Mouse (Mus musculus): ENCODE data around the gene Apol9b. TPM values are rescaled to one million over a fixed set of nuclear protein-coding genes. Genes with fewer than 3 reads are reported as not detected.

The Apol9b gene
- polyA plus RNA-seq, 1 experiment from 2014 or later: 0.17 TPM

DNA sequence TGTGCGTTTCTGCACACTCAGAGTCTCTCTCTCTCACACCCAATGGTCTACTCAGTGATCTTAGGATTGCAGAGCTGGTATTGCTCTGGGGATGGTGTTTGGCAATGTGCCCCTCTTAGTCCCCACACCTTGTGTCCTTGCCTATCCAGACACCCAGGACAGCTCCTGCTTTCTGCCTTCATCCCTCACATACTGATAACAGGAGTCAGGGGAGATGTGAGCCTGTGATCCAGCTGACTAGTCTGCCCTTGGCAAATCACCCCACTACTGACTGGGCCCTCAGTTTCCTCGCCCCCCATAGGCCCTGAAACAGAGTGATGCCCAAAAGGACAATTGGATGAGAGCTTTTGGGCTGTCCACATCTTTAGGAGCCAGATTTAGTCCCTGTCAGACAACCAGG, 27.2 kb downstream of the Apol9b start:
- H3K4me2 ChIP-seq (ENCODE audit: low read depth, low read length): no peak overlapping the region
- H3K27me3 ChIP-seq (ENCODE audit: control insufficient read depth, insufficient read depth, low read length): no peaks in the 10 kb centered on the region
- 66% methylated on average over 2 of the region's 2 CpGs for WGBS
- ATAC-seq (replicated peaks; ENCODE audit: extremely low read depth, insufficient read depth, low FRiP score): no peak
- no peaks in the 10 kb centered on the region for H3K9me3 ChIP-seq (replicated peaks; ENCODE audit: control insufficient read depth, low read length)
- no peak overlapping the region for H3K27ac ChIP-seq (ENCODE audit: low read length)
- H3K4me1 ChIP-seq (ENCODE audit: control insufficient read depth, insufficient read depth, low read length): no peaks in the 10 kb centered on the region; the same call in 1 of the 2 replicates
- peaks cover 12% of the 10 kb centered on the region for H3K36me3 ChIP-seq (ENCODE audit: control insufficient read depth, insufficient read depth)
- H3K9ac ChIP-seq (ENCODE audit: low read length): no peak overlapping the region
- no peak overlapping the region for H3K4me3 ChIP-seq (ENCODE audit: low read length)

DNA sequence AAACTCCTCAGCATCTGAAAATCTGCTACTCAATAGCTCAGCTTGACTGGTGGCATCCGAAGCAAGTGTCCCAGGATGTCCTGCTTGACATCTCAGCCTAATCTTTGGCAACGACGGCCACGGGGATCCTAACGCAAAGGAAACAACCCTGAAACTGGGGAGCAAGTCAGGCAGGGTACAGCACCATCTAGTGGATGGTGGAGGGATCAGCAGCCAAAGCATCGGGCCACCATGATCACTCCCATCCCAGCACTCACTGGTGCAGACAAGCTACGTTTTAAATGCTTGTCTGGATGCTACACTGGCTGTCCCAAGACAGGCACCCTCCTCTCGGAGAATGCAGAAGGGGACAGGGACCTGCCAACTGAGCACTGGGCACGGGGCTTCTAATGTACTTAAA, 28.0 kb downstream of the Apol9b start, which contains the start of gene Apol8:
Apol8 (minus strand) TSS at position 156 of the 400 bp plus-strand sequence.
- no peak within 1 kb of the TSS for H3K9ac ChIP-seq (ENCODE audit: low read length)
- no peak for ATAC-seq (replicated peaks; ENCODE audit: extremely low read depth, insufficient read depth, low FRiP score)
- no peaks in the 10 kb centered on the region for H3K27me3 ChIP-seq (ENCODE audit: control insufficient read depth, insufficient read depth, low read length)
- no peak within 1 kb of the TSS for H3K27ac ChIP-seq (ENCODE audit: low read length)
- WGBS: 5% methylated on average over 9 of the region's 9 CpGs
- no peak within 1 kb of the TSS for H3K4me2 ChIP-seq (ENCODE audit: low read depth, low read length)
- H3K4me1 ChIP-seq (ENCODE audit: control insufficient read depth, insufficient read depth, low read length): no peaks in the 10 kb centered on the region; the same call in 1 of the 2 replicates
- H3K36me3 ChIP-seq (ENCODE audit: control insufficient read depth, insufficient read depth): peaks cover 20% of the 10 kb centered on the region
- H3K9me3 ChIP-seq (replicated peaks; ENCODE audit: control insufficient read depth, low read length): no peaks in the 10 kb centered on the region
- no peak within 1 kb of the TSS for H3K4me3 ChIP-seq (ENCODE audit: low read length)

DNA sequence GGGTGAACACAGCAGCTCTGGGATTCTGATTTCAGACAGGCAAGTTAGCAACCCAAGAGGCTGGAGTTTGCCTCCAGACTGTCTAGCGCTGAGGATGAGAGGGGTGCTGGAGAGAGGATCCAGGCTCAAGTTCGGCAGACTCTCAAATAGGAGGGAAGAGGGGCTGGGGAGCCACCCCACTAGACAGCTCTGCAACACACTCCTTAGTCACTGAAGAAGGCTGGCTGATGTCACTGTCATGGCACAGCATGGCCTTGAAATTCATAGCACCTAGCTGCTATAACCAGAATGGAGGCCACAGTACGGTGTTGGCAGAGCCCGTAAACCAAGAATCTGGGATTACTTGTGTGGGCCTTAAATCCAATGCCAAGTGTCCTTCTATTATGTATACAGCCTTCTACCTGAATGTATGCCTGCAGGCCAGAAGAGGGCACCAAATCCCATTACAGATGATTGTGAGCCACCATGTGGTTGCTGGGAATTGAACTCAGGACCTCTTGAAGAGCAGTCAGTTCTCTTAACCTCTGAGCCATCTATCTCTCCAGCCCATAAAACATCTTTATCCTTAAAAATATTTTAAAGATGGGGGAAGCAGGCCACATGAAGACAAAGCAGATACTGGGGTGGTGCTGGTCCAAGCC, 28.9 kb downstream of the Apol9b start:
- Histone ChIP-seq H3K9ac (ENCODE audit: low read length) (no peak overlapping the region), H3K36me3 (ENCODE audit: control insufficient read depth, insufficient read depth) (peaks cover 25% of the 10 kb centered on the region), H3K4me3 (ENCODE audit: low read length) (no peak overlapping the region), H3K4me1 (ENCODE audit: control insufficient read depth, insufficient read depth, low read length) (no peaks in the 10 kb centered on the region; the same call in 1 of the 2 replicates), H3K27ac (ENCODE audit: low read length) (no peak overlapping the region), H3K9me3 (replicated peaks; ENCODE audit: control insufficient read depth, low read length) (no peaks in the 10 kb centered on the region), H3K27me3 (ENCODE audit: control insufficient read depth, insufficient read depth, low read length) (no peaks in the 10 kb centered on the region), H3K4me2 (ENCODE audit: low read depth, low read length) (no peak overlapping the region)
- ATAC-seq (replicated peaks; ENCODE audit: extremely low read depth, insufficient read depth, low FRiP score): no peak
- 69% methylated on average over 4 of the region's 4 CpGs for WGBS

DNA sequence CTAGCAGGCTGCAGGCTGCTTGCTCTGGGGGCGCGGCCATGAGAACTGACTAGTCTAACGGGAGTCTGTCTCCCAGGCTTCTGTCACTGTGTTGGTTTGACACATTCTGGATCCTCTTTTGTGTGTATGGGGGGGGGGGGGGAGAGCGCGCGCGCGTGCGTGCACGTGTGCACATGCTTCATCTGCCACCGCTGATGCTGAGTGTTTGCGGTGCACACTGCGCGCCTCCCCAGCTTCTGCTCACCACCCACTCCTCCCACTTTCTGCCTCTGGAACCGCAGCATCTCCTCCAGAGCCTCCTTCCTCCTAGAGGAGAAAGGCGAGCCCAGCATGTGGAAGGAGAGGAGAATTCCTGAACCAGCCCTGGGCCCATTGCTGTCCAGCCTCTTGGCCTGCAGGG, 31.2 kb downstream of the Apol9b start:
- Histone ChIP-seq H3K4me2 (ENCODE audit: low read depth, low read length) (no peak overlapping the region), H3K4me3 (ENCODE audit: low read length) (no peak overlapping the region), H3K27me3 (ENCODE audit: control insufficient read depth, insufficient read depth, low read length) (no peaks in the 10 kb centered on the region), H3K36me3 (ENCODE audit: control insufficient read depth, insufficient read depth) (peaks cover 47% of the 10 kb centered on the region), H3K9me3 (replicated peaks; ENCODE audit: control insufficient read depth, low read length) (no peaks in the 10 kb centered on the region), H3K4me1 (ENCODE audit: control insufficient read depth, insufficient read depth, low read length) (no peaks in the 10 kb centered on the region), H3K9ac (ENCODE audit: low read length) (no peak overlapping the region), H3K27ac (ENCODE audit: low read length) (no peak overlapping the region)
- WGBS: 94% methylated on average over 16 of the region's 16 CpGs
- no peak for ATAC-seq (replicated peaks; ENCODE audit: extremely low read depth, insufficient read depth, low FRiP score)

DNA sequence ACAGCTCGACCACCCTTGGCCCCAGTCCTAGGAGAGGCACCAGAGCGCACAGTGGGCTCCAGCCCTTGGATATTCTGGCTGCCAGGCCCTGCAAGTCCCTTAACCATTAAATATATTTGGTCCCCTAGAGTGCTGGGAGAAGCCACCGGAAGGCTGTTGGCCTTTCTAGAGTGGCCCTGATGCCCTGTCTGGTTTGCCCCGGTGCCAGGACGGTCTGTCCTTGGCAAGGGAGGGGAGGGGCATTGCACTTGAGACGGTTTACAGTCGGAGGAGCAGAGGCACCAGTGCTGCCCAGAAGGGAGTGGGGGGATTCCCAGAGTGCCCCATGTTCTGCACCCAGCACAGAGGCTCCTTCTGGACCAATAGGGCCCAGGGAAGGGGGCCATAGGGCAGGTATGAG, 32.2 kb downstream of the Apol9b start:
- no peak overlapping the region for H3K9ac ChIP-seq (ENCODE audit: low read length)
- H3K4me3 ChIP-seq (ENCODE audit: low read length): no peak overlapping the region
- H3K27me3 ChIP-seq (ENCODE audit: control insufficient read depth, insufficient read depth, low read length): no peaks in the 10 kb centered on the region
- H3K9me3 ChIP-seq (replicated peaks; ENCODE audit: control insufficient read depth, low read length): no peaks in the 10 kb centered on the region
- WGBS: 94% methylated on average over 7 of the region's 7 CpGs
- no peak overlapping the region for H3K27ac ChIP-seq (ENCODE audit: low read length)
- peaks cover 57% of the 10 kb centered on the region for H3K36me3 ChIP-seq (ENCODE audit: control insufficient read depth, insufficient read depth)
- no peak for ATAC-seq (replicated peaks; ENCODE audit: extremely low read depth, insufficient read depth, low FRiP score)
- no peak overlapping the region for H3K4me2 ChIP-seq (ENCODE audit: low read depth, low read length)
- no peaks in the 10 kb centered on the region for H3K4me1 ChIP-seq (ENCODE audit: control insufficient read depth, insufficient read depth, low read length)

DNA sequence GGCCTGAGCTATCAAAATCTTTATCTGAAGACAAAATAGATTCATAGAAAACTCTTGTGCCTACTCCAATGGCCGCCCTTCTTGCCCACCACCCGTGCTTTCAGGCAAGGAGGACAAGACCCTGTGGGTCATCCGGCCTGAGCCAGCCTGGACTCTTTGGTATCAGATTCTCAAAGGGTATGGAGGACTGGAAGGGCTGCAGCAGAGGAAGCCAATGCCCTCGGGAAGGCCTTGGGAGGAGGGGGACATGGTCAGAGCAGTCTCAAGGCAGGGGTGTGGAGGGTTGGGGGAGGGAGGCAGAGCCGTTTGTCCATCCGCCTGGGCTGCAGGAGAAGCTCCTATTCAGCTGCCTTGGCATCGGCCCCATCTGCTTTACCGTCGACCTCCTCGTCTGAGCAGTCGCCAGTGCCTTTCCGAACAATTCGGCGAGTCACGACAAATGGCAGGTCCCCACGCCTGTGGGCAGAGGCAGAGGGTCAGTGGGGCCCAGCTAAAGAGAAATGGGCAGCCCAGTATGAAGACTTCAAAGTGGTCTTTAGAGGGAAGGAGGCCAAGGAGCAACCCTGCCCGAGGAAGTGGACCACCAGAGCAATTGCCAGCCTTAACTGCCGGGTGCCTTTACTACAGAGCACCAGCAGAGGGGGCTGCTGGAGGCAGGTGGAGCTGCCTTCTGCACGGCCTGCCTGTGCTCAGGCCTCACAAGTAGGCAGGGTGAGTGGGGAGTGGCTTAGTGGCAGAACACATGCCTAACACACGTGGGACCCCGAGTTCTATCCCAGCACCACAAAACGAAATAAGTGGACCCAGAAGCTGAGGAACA, 32.9 kb downstream of the Apol9b start:
- Histone ChIP-seq H3K9ac (ENCODE audit: low read length) (no peak overlapping the region), H3K4me1 (ENCODE audit: control insufficient read depth, insufficient read depth, low read length) (no peaks in the 10 kb centered on the region), H3K27me3 (ENCODE audit: control insufficient read depth, insufficient read depth, low read length) (no peaks in the 10 kb centered on the region), H3K9me3 (replicated peaks; ENCODE audit: control insufficient read depth, low read length) (no peaks in the 10 kb centered on the region), H3K4me2 (ENCODE audit: low read depth, low read length) (no peak overlapping the region), H3K4me3 (ENCODE audit: low read length) (no peak overlapping the region), H3K27ac (ENCODE audit: low read length) (no peak overlapping the region), H3K36me3 (ENCODE audit: control insufficient read depth, insufficient read depth) (peaks cover 64% of the 10 kb centered on the region)
- 75% methylated on average over 22 of the region's 22 CpGs for WGBS
- ATAC-seq (replicated peaks; ENCODE audit: extremely low read depth, insufficient read depth, low FRiP score): no peak

DNA sequence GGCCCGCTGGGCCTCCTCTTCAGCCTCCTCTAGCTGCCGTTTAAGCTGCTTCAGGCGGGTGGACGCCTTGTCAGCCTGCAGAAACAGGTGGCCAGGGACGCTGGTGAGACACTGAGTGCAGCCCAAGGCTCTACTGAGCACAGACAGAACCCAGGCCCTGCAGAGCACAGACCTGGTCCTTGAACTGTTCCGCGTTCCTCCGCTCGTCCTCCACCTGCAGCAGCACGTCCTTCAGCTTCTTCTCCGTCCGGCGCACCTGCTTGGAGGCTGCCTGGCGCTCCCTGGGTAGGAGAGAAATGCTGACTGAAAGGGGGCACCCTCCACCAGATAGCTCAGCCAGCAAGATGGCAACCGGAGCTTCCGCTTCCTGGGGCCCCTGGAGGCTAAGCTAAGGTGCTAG, 34.2 kb downstream of the Apol9b start:
- H3K9me3 ChIP-seq (replicated peaks; ENCODE audit: control insufficient read depth, low read length): no peaks in the 10 kb centered on the region
- no peak overlapping the region for H3K9ac ChIP-seq (ENCODE audit: low read length)
- no peak overlapping the region for H3K4me3 ChIP-seq (ENCODE audit: low read length)
- peaks cover 77% of the 10 kb centered on the region for H3K36me3 ChIP-seq (ENCODE audit: control insufficient read depth, insufficient read depth)
- 91% methylated on average over 16 of the region's 16 CpGs for WGBS
- no peak for ATAC-seq (replicated peaks; ENCODE audit: extremely low read depth, insufficient read depth, low FRiP score)
- H3K4me1 ChIP-seq (ENCODE audit: control insufficient read depth, insufficient read depth, low read length): no peaks in the 10 kb centered on the region
- no peaks in the 10 kb centered on the region for H3K27me3 ChIP-seq (ENCODE audit: control insufficient read depth, insufficient read depth, low read length)
- no peak overlapping the region for H3K4me2 ChIP-seq (ENCODE audit: low read depth, low read length)
- no peak overlapping the region for H3K27ac ChIP-seq (ENCODE audit: low read length)

DNA sequence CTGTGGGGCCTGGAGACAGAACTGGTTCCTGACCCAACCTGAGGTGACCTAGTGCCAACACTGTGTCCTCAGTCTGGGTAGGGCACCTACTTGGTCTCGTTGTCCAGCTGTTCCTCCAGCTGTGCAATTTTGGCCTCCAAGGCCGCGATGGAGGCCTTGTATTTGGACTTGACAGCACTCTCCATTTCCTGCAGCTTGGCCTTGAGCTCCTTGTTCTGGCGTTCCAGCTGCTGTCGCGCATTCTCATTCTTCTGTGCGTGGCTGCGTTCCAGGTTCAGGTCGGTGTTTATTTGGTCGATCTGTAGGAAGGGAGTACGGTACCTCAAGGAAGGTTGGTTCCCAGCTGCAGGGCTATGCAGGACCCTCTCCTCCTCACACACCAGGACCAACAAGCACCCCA, 34.9 kb downstream of the Apol9b start:
- Histone ChIP-seq H3K27ac (ENCODE audit: low read length) (no peak overlapping the region), H3K27me3 (ENCODE audit: control insufficient read depth, insufficient read depth, low read length) (no peaks in the 10 kb centered on the region), H3K9ac (ENCODE audit: low read length) (no peak overlapping the region), H3K4me3 (ENCODE audit: low read length) (no peak overlapping the region), H3K9me3 (replicated peaks; ENCODE audit: control insufficient read depth, low read length) (no peaks in the 10 kb centered on the region), H3K4me2 (ENCODE audit: low read depth, low read length) (no peak overlapping the region), H3K36me3 (ENCODE audit: control insufficient read depth, insufficient read depth) (peaks cover 83% of the 10 kb centered on the region), H3K4me1 (ENCODE audit: control insufficient read depth, insufficient read depth, low read length) (no peaks in the 10 kb centered on the region)
- no peak for ATAC-seq (replicated peaks; ENCODE audit: extremely low read depth, insufficient read depth, low FRiP score)
- WGBS: 81% methylated on average over 11 of the region's 11 CpGs

DNA sequence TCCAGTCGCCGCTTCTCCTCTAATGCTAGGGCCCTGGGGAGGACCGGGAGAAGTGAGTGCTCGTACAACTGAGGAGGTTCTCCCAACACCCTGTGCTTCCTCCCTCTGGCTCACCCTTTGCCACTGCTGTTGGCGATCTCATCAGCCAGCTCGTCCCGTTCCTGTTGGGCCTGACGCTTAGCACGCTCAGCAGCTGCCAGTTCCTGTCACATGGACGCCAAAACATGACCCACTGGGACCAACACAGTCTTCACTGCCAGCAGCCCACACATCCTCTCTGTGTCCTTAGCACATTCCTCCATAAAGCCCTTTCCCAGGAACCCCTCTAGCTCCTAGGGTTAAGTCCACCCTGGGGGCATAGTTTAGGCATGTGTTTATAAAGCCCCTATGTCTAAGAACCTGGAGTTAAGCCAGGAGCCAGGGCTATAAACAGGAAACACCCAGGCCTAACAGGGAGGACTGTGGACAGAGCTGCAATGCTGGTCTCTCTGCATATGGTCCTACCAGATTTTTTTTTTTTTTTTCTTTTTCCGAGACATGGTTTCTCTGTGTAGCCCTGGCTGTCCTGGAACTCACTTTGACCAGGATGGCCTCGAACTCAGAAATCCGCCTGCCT, 35.7 kb downstream of the Apol9b start:
- H3K9ac ChIP-seq (ENCODE audit: low read length): no peak overlapping the region
- no peaks in the 10 kb centered on the region for H3K4me1 ChIP-seq (ENCODE audit: control insufficient read depth, insufficient read depth, low read length)
- no peaks in the 10 kb centered on the region for H3K27me3 ChIP-seq (ENCODE audit: control insufficient read depth, insufficient read depth, low read length)
- 0 out of 2 replicates have a peak, but pooled peaks have one; percentile 14 for ATAC-seq (replicated peaks; ENCODE audit: extremely low read depth, insufficient read depth, low FRiP score)
- peak overlapping the region; percentile 30; the same call in 1 of the 2 replicates for H3K27ac ChIP-seq (ENCODE audit: low read length)
- H3K4me2 ChIP-seq (ENCODE audit: low read depth, low read length): no peak overlapping the region
- no peaks in the 10 kb centered on the region for H3K9me3 ChIP-seq (replicated peaks; ENCODE audit: control insufficient read depth, low read length)
- H3K36me3 ChIP-seq (ENCODE audit: control insufficient read depth, insufficient read depth): peaks cover 91% of the 10 kb centered on the region
- no peak overlapping the region for H3K4me3 ChIP-seq (ENCODE audit: low read length)
- WGBS: 64% methylated on average over 13 of the region's 13 CpGs
